Mouse (Mus musculus) liver, embryonic 15.5 days (tissue): Measurements from ENCODE around the gene Kri1. TPM values are rescaled to one million over a fixed set of nuclear protein-coding genes. Genes with fewer than 3 reads are reported as not detected.
"Not testable (repeated sequence)": the region's sequence is repeated elsewhere in the genome, so short reads cannot be mapped to it uniquely, and the experiment has no call there.

ENCODE experiments used
- ATAC-seq: fragments of 200-750 bp; cut with Nextera tagmentation; 2 replicates; pipeline ENCODE4 v1.8.0; 2017; ENCODE audit warnings: moderate number of reproducible peaks, mild to moderate bottlenecking, moderate library complexity; ENCODE audit not compliant: insufficient read depth
- H3K27ac ChIP-seq: fragments of 300-500 bp; sonication (generic); replicated peaks from 2 replicates; pipeline ENCODE4 v1.5.1; 2015; ENCODE audit warnings: mild to moderate bottlenecking, inconsistent platforms
- H3K27me3 ChIP-seq: fragments of 300-500 bp; sonication (generic); 2 replicates; pipeline ENCODE4 v1.6.1; 2015; ENCODE audit warnings: mild to moderate bottlenecking, inconsistent platforms
- H3K36me3 ChIP-seq: fragments of 300-500 bp; sonication (generic); replicated peaks from 2 replicates; pipeline ENCODE4 v1.6.1; 2015; ENCODE audit warnings: moderate library complexity, mild to moderate bottlenecking, inconsistent platforms
- H3K4me1 ChIP-seq: fragments of 300-500 bp; sonication (generic); replicated peaks from 2 replicates; pipeline ENCODE4 v1.6.1; 2015; ENCODE audit warnings: inconsistent platforms
- H3K4me2 ChIP-seq: fragments of 300-500 bp; sonication (generic); 2 replicates; pipeline ENCODE4 v1.6.1; 2015; ENCODE audit warnings: moderate library complexity, mild to moderate bottlenecking, inconsistent platforms
- H3K4me3 ChIP-seq: fragments of 300-500 bp; sonication (generic); replicated peaks from 2 replicates; pipeline ENCODE4 v1.5.1; 2015; ENCODE audit warnings: mild to moderate bottlenecking, inconsistent platforms
- H3K9ac ChIP-seq: fragments of 300-500 bp; sonication (generic); 2 replicates; pipeline ENCODE4 v1.6.1; 2015; ENCODE audit warnings: moderate library complexity, mild to moderate bottlenecking, inconsistent platforms
- H3K9me3 ChIP-seq: fragments of 300-500 bp; sonication (generic); replicated peaks from 2 replicates; pipeline ENCODE4 v1.6.1; 2016; ENCODE audit warnings: inconsistent platforms
- WGBS: fragments of 180-500 bp; shearing (Covaris S2); methylation state at CpG from one replicate; pipeline ENCODE4 v1.1.7; 2015; ENCODE audit warnings: mixed read lengths; ENCODE audit not compliant: insufficient replicate concordance; 5-methylcytosine and 5-hydroxymethylcytosine counted together
- polyA plus RNA-seq: library from polyadenylated mRNA; unstranded; fragments of >200 nt; fragmentation: Nextera tagmentation; extraction: Ambion mirVana; gene quantifications from 2 replicates; pipeline ENCODE4 v1.2.1, GENCODE M21; 2015

Kri1 gene
- polyA plus RNA-seq, 1 experiment from 2014 or later, result 6.0 TPM

- H3K9ac ChIP-seq, ATAC-seq: not testable (repeated sequence)
- 47% methylated on average over 4 of the region's 4 CpGs for WGBS
Measured at GRCm38 (mm10) chr9:21256349-21256748, 31.4 kb downstream of the Kri1 start.

GRCm38 (mm10) chr9:21254690-21255089 lies 33.1 kb downstream of the Kri1 start:
- Histone ChIP-seq H3K4me1 (peaks cover 9% of the 10 kb centered on the region), H3K9me3 (no peaks in the 10 kb centered on the region), H3K27me3 (peaks cover 54% of the 10 kb centered on the region), H3K36me3 (no peaks in the 10 kb centered on the region), H3K27ac (no peak overlapping the region), H3K9ac (no peak overlapping the region), H3K4me3 (no peak overlapping the region), H3K4me2 (no peak overlapping the region)
- ATAC-seq, result no peak

More at GRCm38 (mm10) chr9:21256349-21256748, 31.4 kb downstream of the Kri1 start:
- H3K4me1 ChIP-seq, H3K9me3 ChIP-seq, H3K4me2 ChIP-seq, H3K4me3 ChIP-seq, H3K27ac ChIP-seq, H3K36me3 ChIP-seq: not testable (repeated sequence)
- H3K27me3 ChIP-seq, result peaks cover 37% of the 10 kb centered on the region

- 66% methylated on average over 13 of the region's 13 CpGs for WGBS
- Histone ChIP-seq H3K4me1 (peaks cover 24% of the 10 kb centered on the region), H3K4me2 (no peak overlapping the region), H3K4me3 (no peak overlapping the region), H3K36me3 (no peaks in the 10 kb centered on the region), H3K9ac (no peak overlapping the region), H3K27ac (no peak overlapping the region), H3K27me3 (peaks cover 78% of the 10 kb centered on the region), H3K9me3 (no peaks in the 10 kb centered on the region)
- no peak for ATAC-seq
Measured at GRCm38 (mm10) chr9:21251116-21251735, 36.5 kb downstream of the Kri1 start.

- H3K9me3 ChIP-seq, result no peaks in the 10 kb centered on the region
- no peak overlapping the region for H3K4me2 ChIP-seq
- H3K27me3 ChIP-seq, result peaks cover 85% of the 10 kb centered on the region
- peaks cover 25% of the 10 kb centered on the region for H3K4me1 ChIP-seq
- no peaks in the 10 kb centered on the region for H3K36me3 ChIP-seq
- ATAC-seq, result no peak
- H3K9ac ChIP-seq, result no peak overlapping the region
- WGBS, result 35% methylated on average over 2 of the region's 2 CpGs
- no peak overlapping the region for H3K27ac ChIP-seq
- H3K4me3 ChIP-seq, result no peak overlapping the region
Measured at GRCm38 (mm10) chr9:21250509-21250908, 37.3 kb downstream of the Kri1 start.

- Histone ChIP-seq H3K27ac (no peak overlapping the region), H3K36me3 (no peaks in the 10 kb centered on the region)
Measured at GRCm38 (mm10) chr9:21249629-21250508, 37.9 kb downstream of the Kri1 start.

GRCm38 (mm10) chr9:21248326-21248725 lies 39.4 kb downstream of the Kri1 start, which contains the start of gene S1pr5:
TSS of gene S1pr5 (minus strand) at chr9:21248443.
- ATAC-seq, result no peak
- Histone ChIP-seq H3K27me3 (peaks cover 100% of the 10 kb centered on the region), H3K4me2 (peak within 1 kb of the TSS; percentile 59), H3K4me1 (peaks cover 43% of the 10 kb centered on the region), H3K9me3 (no peaks in the 10 kb centered on the region), H3K9ac (no peak within 1 kb of the TSS), H3K27ac (no peak within 1 kb of the TSS), H3K4me3 (peak within 1 kb of the TSS; percentile 32), H3K36me3 (no peaks in the 10 kb centered on the region)
- WGBS, result 3% methylated on average over 30 of the region's 30 CpGs

More at GRCm38 (mm10) chr9:21249629-21250508, 37.9 kb downstream of the Kri1 start:
- peak; percentile 32; the same call in 1 of the 2 replicates for ATAC-seq
- 22% methylated on average over 17 of the region's 17 CpGs for WGBS
- Histone ChIP-seq H3K27me3 (peaks cover 91% of the 10 kb centered on the region), H3K9ac (no peak overlapping the region), H3K4me1 (peaks cover 31% of the 10 kb centered on the region), H3K4me3 (no peak overlapping the region), H3K4me2 (0 out of 2 replicates have a peak overlapping the region, but pooled peaks have one; percentile 3), H3K9me3 (no peaks in the 10 kb centered on the region)

- Histone ChIP-seq H3K4me1 (peaks cover 46% of the 10 kb centered on the region), H3K36me3 (no peaks in the 10 kb centered on the region), H3K9me3 (no peaks in the 10 kb centered on the region), H3K27me3 (peaks cover 99% of the 10 kb centered on the region), H3K27ac (no peak overlapping the region), H3K9ac (no peak overlapping the region), H3K4me3 (no peak overlapping the region), H3K4me2 (no peak overlapping the region)
- ATAC-seq, result no peak
- WGBS, result 74% methylated on average over 1 of the region's 1 CpGs
Measured at GRCm38 (mm10) chr9:21246342-21246741, 41.4 kb downstream of the Kri1 start.

GRCm38 (mm10) chr9:21245113-21245487 lies 42.7 kb downstream of the Kri1 start:
- Histone ChIP-seq H3K27me3 (peaks cover 87% of the 10 kb centered on the region), H3K9me3 (no peaks in the 10 kb centered on the region), H3K36me3 (no peaks in the 10 kb centered on the region), H3K27ac (no peak overlapping the region), H3K9ac (no peak overlapping the region), H3K4me3 (peak overlapping the region; percentile 42), H3K4me1 (peaks cover 50% of the 10 kb centered on the region), H3K4me2 (peak overlapping the region; percentile 67)
- 5% methylated on average over 16 of the region's 16 CpGs for WGBS
- ATAC-seq, result no peak

- peak overlapping the region; percentile 42 for H3K4me3 ChIP-seq
Measured at GRCm38 (mm10) chr9:21244428-21245112, 43.2 kb downstream of the Kri1 start.

GRCm38 (mm10) chr9:21243826-21244427 lies 43.8 kb downstream of the Kri1 start:
- H3K4me3 ChIP-seq, result peak overlapping the region; percentile 42
- H3K4me1 ChIP-seq, result peaks cover 49% of the 10 kb centered on the region
- H3K9ac ChIP-seq, result no peak overlapping the region
- H3K9me3 ChIP-seq, result no peaks in the 10 kb centered on the region
- peak overlapping the region; percentile 67 for H3K4me2 ChIP-seq
- ATAC-seq, result no peak
- no peaks in the 10 kb centered on the region for H3K36me3 ChIP-seq
- H3K27me3 ChIP-seq, result peaks cover 75% of the 10 kb centered on the region
- H3K27ac ChIP-seq, result no peak overlapping the region
- WGBS, result 11% methylated on average over 42 of the region's 42 CpGs

More at GRCm38 (mm10) chr9:21244428-21245112, 43.2 kb downstream of the Kri1 start:
- no peak for ATAC-seq
- WGBS, result 2% methylated on average over 72 of the region's 72 CpGs
- Histone ChIP-seq H3K9ac (no peak overlapping the region), H3K4me2 (peak overlapping the region; percentile 67), H3K9me3 (no peaks in the 10 kb centered on the region), H3K27ac (no peak overlapping the region), H3K27me3 (peaks cover 82% of the 10 kb centered on the region), H3K4me1 (peaks cover 50% of the 10 kb centered on the region), H3K36me3 (no peaks in the 10 kb centered on the region)
